Mouse (Mus musculus) testis, adult 2 months (tissue): ENCODE data around the gene Ate1.

Source experiments
- CTCF ChIP-seq: fragments of 200-500 bp; IDR thresholded peaks from 2 replicates; pipeline ENCODE4 v1.5.1; 2012; ENCODE audit warnings: low read depth, mild to moderate bottlenecking, inconsistent platforms, low read length, moderate library complexity; ENCODE audit not compliant: control insufficient read depth, insufficient read depth, insufficient replicate concordance
- POLR2A ChIP-seq: fragments of 200-500 bp; IDR thresholded peaks from 2 replicates; pipeline ENCODE4 v1.6.1; 2012; ENCODE audit warnings: low read depth, mild to moderate bottlenecking, inconsistent platforms, low read length, moderate library complexity; ENCODE audit not compliant: control insufficient read depth

DNA sequence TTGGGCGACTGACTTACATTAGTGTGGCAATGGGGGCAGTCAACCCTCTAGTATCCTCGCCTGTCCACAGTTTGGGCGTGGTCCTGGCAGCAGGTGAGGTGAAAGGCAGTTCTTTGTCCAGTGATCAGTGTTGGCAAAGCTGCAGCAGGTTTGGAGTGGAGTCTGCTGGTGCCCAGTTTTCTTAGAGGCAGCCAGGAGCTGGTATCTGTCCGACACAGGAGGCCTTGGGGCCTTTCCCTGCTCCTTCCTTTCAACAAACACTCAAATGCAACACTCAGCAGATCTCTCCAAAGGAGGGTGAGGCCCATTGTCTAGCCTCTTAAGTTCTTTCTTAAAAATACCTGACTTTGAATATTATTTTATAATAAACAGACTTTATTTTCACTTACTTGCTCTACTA is 38.4 kb upstream of the Ate1 start:
- no peak for TF ChIP-seq CTCF
- no peak for TF ChIP-seq POLR2A
